Mouse (Mus musculus): ENCODE data around the gene Zcrb1. TPM values are rescaled to one million over a fixed set of nuclear protein-coding genes. Genes with fewer than 3 reads are reported as not detected.

Zcrb1 gene
- polyA plus RNA-seq, 1 experiment from 2014 or later: 110 TPM

- H3K9ac ChIP-seq (ENCODE audit: low read length): no peak overlapping the region
- no peaks in the 10 kb centered on the region for H3K9me3 ChIP-seq (replicated peaks; ENCODE audit: control insufficient read depth, low read length)
- H3K4me3 ChIP-seq (replicated peaks; ENCODE audit: low read length): no peak overlapping the region
- H3K27me3 ChIP-seq (ENCODE audit: control insufficient read depth, insufficient read depth, low read length): no peaks in the 10 kb centered on the region
- 94% methylated on average over 9 of the region's 9 CpGs for WGBS
- H3K27ac ChIP-seq (ENCODE audit: low read length): no peak overlapping the region
- H3K4me1 ChIP-seq (ENCODE audit: control insufficient read depth, insufficient read depth, low read length): no peaks in the 10 kb centered on the region; the same call in 1 of the 2 replicates
- H3K36me3 ChIP-seq (ENCODE audit: control insufficient read depth, insufficient read depth, low read length): no peaks in the 10 kb centered on the region
- ATAC-seq (ENCODE audit: insufficient read depth, low FRiP score): no peak
- no peak overlapping the region for H3K4me2 ChIP-seq (ENCODE audit: low read depth, low read length)
Observed at GRCm38 (mm10) chr15:93414456-93414855, 16.3 kb upstream of the Zcrb1 start.

GRCm38 (mm10) chr15:93412445-93412844 is 14.3 kb upstream of the Zcrb1 start:
- Histone ChIP-seq H3K4me3 (replicated peaks; ENCODE audit: low read length) (no peak overlapping the region), H3K27me3 (ENCODE audit: control insufficient read depth, insufficient read depth, low read length) (no peaks in the 10 kb centered on the region), H3K9ac (ENCODE audit: low read length) (no peak overlapping the region), H3K27ac (ENCODE audit: low read length) (no peak overlapping the region), H3K4me1 (ENCODE audit: control insufficient read depth, insufficient read depth, low read length) (no peaks in the 10 kb centered on the region; the same call in 1 of the 2 replicates), H3K9me3 (replicated peaks; ENCODE audit: control insufficient read depth, low read length) (no peaks in the 10 kb centered on the region), H3K4me2 (ENCODE audit: low read depth, low read length) (no peak overlapping the region), H3K36me3 (ENCODE audit: control insufficient read depth, insufficient read depth, low read length) (no peaks in the 10 kb centered on the region)
- ATAC-seq (ENCODE audit: insufficient read depth, low FRiP score): no peak
- 88% methylated on average over 3 of the region's 3 CpGs for WGBS

GRCm38 (mm10) chr15:93406492-93406891 is 8.4 kb upstream of the Zcrb1 start:
- H3K9me3 ChIP-seq (replicated peaks; ENCODE audit: control insufficient read depth, low read length): no peaks in the 10 kb centered on the region
- no peak overlapping the region for H3K9ac ChIP-seq (ENCODE audit: low read length)
- no peak overlapping the region for H3K4me3 ChIP-seq (replicated peaks; ENCODE audit: low read length)
- no peak overlapping the region for H3K27ac ChIP-seq (ENCODE audit: low read length)
- no peaks in the 10 kb centered on the region for H3K36me3 ChIP-seq (ENCODE audit: control insufficient read depth, insufficient read depth, low read length)
- H3K4me2 ChIP-seq (ENCODE audit: low read depth, low read length): no peak overlapping the region
- H3K27me3 ChIP-seq (ENCODE audit: control insufficient read depth, insufficient read depth, low read length): no peaks in the 10 kb centered on the region
- WGBS: 93% methylated on average over 5 of the region's 5 CpGs
- no peak for ATAC-seq (ENCODE audit: insufficient read depth, low FRiP score)
- H3K4me1 ChIP-seq (ENCODE audit: control insufficient read depth, insufficient read depth, low read length): no peaks in the 10 kb centered on the region

- Histone ChIP-seq H3K27me3 (ENCODE audit: control insufficient read depth, insufficient read depth, low read length) (no peaks in the 10 kb centered on the region), H3K4me2 (ENCODE audit: low read depth, low read length) (no peak overlapping the region)
- WGBS: 88% methylated on average over 7 of the region's 7 CpGs
Observed at GRCm38 (mm10) chr15:93405446-93405986, 7.4 kb upstream of the Zcrb1 start.

GRCm38 (mm10) chr15:93404849-93405248 is 6.7 kb upstream of the Zcrb1 start:
- Histone ChIP-seq H3K4me2 (ENCODE audit: low read depth, low read length) (no peak overlapping the region), H3K9me3 (replicated peaks; ENCODE audit: control insufficient read depth, low read length) (no peaks in the 10 kb centered on the region), H3K4me1 (ENCODE audit: control insufficient read depth, insufficient read depth, low read length) (peaks cover 2% of the 10 kb centered on the region; the same call in 1 of the 2 replicates), H3K36me3 (ENCODE audit: control insufficient read depth, insufficient read depth, low read length) (no peaks in the 10 kb centered on the region), H3K27me3 (ENCODE audit: control insufficient read depth, insufficient read depth, low read length) (no peaks in the 10 kb centered on the region), H3K4me3 (replicated peaks; ENCODE audit: low read length) (no peak overlapping the region), H3K27ac (ENCODE audit: low read length) (no peak overlapping the region), H3K9ac (ENCODE audit: low read length) (no peak overlapping the region)
- ATAC-seq (ENCODE audit: insufficient read depth, low FRiP score): no peak

More at GRCm38 (mm10) chr15:93405446-93405986, 7.4 kb upstream of the Zcrb1 start:
- H3K9me3 ChIP-seq (replicated peaks; ENCODE audit: control insufficient read depth, low read length): no peaks in the 10 kb centered on the region
- H3K9ac ChIP-seq (ENCODE audit: low read length): no peak overlapping the region
- no peaks in the 10 kb centered on the region for H3K4me1 ChIP-seq (ENCODE audit: control insufficient read depth, insufficient read depth, low read length)
- H3K4me3 ChIP-seq (replicated peaks; ENCODE audit: low read length): no peak overlapping the region
- no peak for ATAC-seq (ENCODE audit: insufficient read depth, low FRiP score)
- H3K36me3 ChIP-seq (ENCODE audit: control insufficient read depth, insufficient read depth, low read length): no peaks in the 10 kb centered on the region
- no peak overlapping the region for H3K27ac ChIP-seq (ENCODE audit: low read length)

- no peak for ATAC-seq (ENCODE audit: insufficient read depth, low FRiP score)
- Histone ChIP-seq H3K9ac (ENCODE audit: low read length) (no peak overlapping the region), H3K9me3 (replicated peaks; ENCODE audit: control insufficient read depth, low read length) (no peaks in the 10 kb centered on the region), H3K4me1 (ENCODE audit: control insufficient read depth, insufficient read depth, low read length) (peaks cover 12% of the 10 kb centered on the region), H3K27me3 (ENCODE audit: control insufficient read depth, insufficient read depth, low read length) (no peaks in the 10 kb centered on the region), H3K27ac (ENCODE audit: low read length) (no peak overlapping the region), H3K36me3 (ENCODE audit: control insufficient read depth, insufficient read depth, low read length) (no peaks in the 10 kb centered on the region), H3K4me3 (replicated peaks; ENCODE audit: low read length) (no peak overlapping the region), H3K4me2 (ENCODE audit: low read depth, low read length) (no peak overlapping the region)
- 94% methylated on average over 2 of the region's 2 CpGs for WGBS
Observed at GRCm38 (mm10) chr15:93402730-93403129, 4.6 kb upstream of the Zcrb1 start.

GRCm38 (mm10) chr15:93401446-93401845 is 3.3 kb upstream of the Zcrb1 start:
- WGBS: 72% methylated on average over 4 of the region's 4 CpGs
- no peaks in the 10 kb centered on the region for H3K9me3 ChIP-seq (replicated peaks; ENCODE audit: control insufficient read depth, low read length)
- H3K27me3 ChIP-seq (ENCODE audit: control insufficient read depth, insufficient read depth, low read length): no peaks in the 10 kb centered on the region
- H3K9ac ChIP-seq (ENCODE audit: low read length): no peak overlapping the region
- H3K4me2 ChIP-seq (ENCODE audit: low read depth, low read length): no peak overlapping the region
- peaks cover 20% of the 10 kb centered on the region for H3K4me1 ChIP-seq (ENCODE audit: control insufficient read depth, insufficient read depth, low read length)
- no peaks in the 10 kb centered on the region for H3K36me3 ChIP-seq (ENCODE audit: control insufficient read depth, insufficient read depth, low read length)
- H3K4me3 ChIP-seq (replicated peaks; ENCODE audit: low read length): no peak overlapping the region
- ATAC-seq (ENCODE audit: insufficient read depth, low FRiP score): no peak
- H3K27ac ChIP-seq (ENCODE audit: low read length): no peak overlapping the region

- Histone ChIP-seq H3K9ac (ENCODE audit: low read length) (peak overlapping the region; percentile 98), H3K4me2 (ENCODE audit: low read depth, low read length) (peak overlapping the region; percentile 62), H3K36me3 (ENCODE audit: control insufficient read depth, insufficient read depth, low read length) (0 out of 2 replicates have a peak, but pooled peaks cover 2% of the 10 kb centered on the region), H3K27me3 (ENCODE audit: control insufficient read depth, insufficient read depth, low read length) (no peaks in the 10 kb centered on the region), H3K4me1 (ENCODE audit: control insufficient read depth, insufficient read depth, low read length) (peaks cover 21% of the 10 kb centered on the region), H3K27ac (ENCODE audit: low read length) (peak overlapping the region; percentile 86), H3K9me3 (replicated peaks; ENCODE audit: control insufficient read depth, low read length) (no peaks in the 10 kb centered on the region), H3K4me3 (replicated peaks; ENCODE audit: low read length) (peak overlapping the region; percentile 95)
- 3% methylated on average over 36 of the region's 36 CpGs for WGBS
- peak; percentile 46; the same call in 1 of the 2 replicates for ATAC-seq (ENCODE audit: insufficient read depth, low FRiP score)
Observed at GRCm38 (mm10) chr15:93398699-93399540, 786 bp upstream of the Zcrb1 start.

GRCm38 (mm10) chr15:93397269-93397668 is 865 bp downstream of the Zcrb1 start:
- WGBS: 1% methylated on average over 11 of the region's 11 CpGs
- peaks cover 12% of the 10 kb centered on the region; the same call in 1 of the 2 replicates for H3K36me3 ChIP-seq (ENCODE audit: control insufficient read depth, insufficient read depth, low read length)
- ATAC-seq (ENCODE audit: insufficient read depth, low FRiP score): no peak
- no peaks in the 10 kb centered on the region for H3K27me3 ChIP-seq (ENCODE audit: control insufficient read depth, insufficient read depth, low read length)
- peaks cover 21% of the 10 kb centered on the region for H3K4me1 ChIP-seq (ENCODE audit: control insufficient read depth, insufficient read depth, low read length)
- H3K27ac ChIP-seq (ENCODE audit: low read length): no peak overlapping the region
- peak overlapping the region; percentile 98 for H3K9ac ChIP-seq (ENCODE audit: low read length)
- peak overlapping the region; percentile 79 for H3K4me2 ChIP-seq (ENCODE audit: low read depth, low read length)
- H3K9me3 ChIP-seq (replicated peaks; ENCODE audit: control insufficient read depth, low read length): no peaks in the 10 kb centered on the region; the same call in 1 of the 2 replicates
- H3K4me3 ChIP-seq (replicated peaks; ENCODE audit: low read length): peak overlapping the region; percentile 95

All from stomach, embryonic 16.5 days (tissue).